Mouse (Mus musculus) stomach, embryonic 16.5 days (tissue): ENCODE measurements around the gene Lysmd1. TPM values are rescaled to one million over a fixed set of nuclear protein-coding genes. Genes with fewer than 3 reads are reported as not detected.

ENCODE experiments used
- ATAC-seq: fragments of 200-750 bp; cut with Nextera tagmentation; 2 replicates; pipeline ENCODE4 v1.8.0; 2017; ENCODE audit warnings: moderate number of reproducible peaks, moderate TSS enrichment; ENCODE audit not compliant: insufficient read depth, low FRiP score
- H3K27ac ChIP-seq: fragments of 300-500 bp; sonication (generic); 2 replicates; pipeline ENCODE4 v1.5.1; 2014; ENCODE audit warnings: low read length
- H3K27me3 ChIP-seq: fragments of 300-500 bp; sonication (generic); 2 replicates; pipeline ENCODE4 v1.6.1; 2014; ENCODE audit warnings: low read length, control low read depth, mixed read lengths; ENCODE audit not compliant: control insufficient read depth, insufficient read depth
- H3K36me3 ChIP-seq: fragments of 300-500 bp; sonication (generic); 2 replicates; pipeline ENCODE4 v1.6.1; 2014; ENCODE audit warnings: low read length; ENCODE audit not compliant: control insufficient read depth, insufficient read depth
- H3K4me1 ChIP-seq: fragments of 300-500 bp; sonication (generic); 2 replicates; pipeline ENCODE4 v1.6.1; 2014; ENCODE audit warnings: low read length, control low read depth, mixed read lengths; ENCODE audit not compliant: control insufficient read depth, insufficient read depth
- H3K4me2 ChIP-seq: fragments of 300-500 bp; sonication (generic); 2 replicates; pipeline ENCODE4 v1.6.1; 2014; ENCODE audit warnings: low read depth, low read length, mixed read lengths
- H3K4me3 ChIP-seq: fragments of 300-500 bp; sonication (generic); replicated peaks from 2 replicates; pipeline ENCODE4 v1.5.1; 2014; ENCODE audit warnings: mild to moderate bottlenecking, low read length
- H3K9ac ChIP-seq: fragments of 300-500 bp; sonication (generic); 2 replicates; pipeline ENCODE4 v1.6.1; 2014; ENCODE audit warnings: low read length
- H3K9me3 ChIP-seq: fragments of 300-500 bp; sonication (generic); replicated peaks from 2 replicates; pipeline ENCODE4 v1.6.1; 2016; ENCODE audit warnings: low read length, control low read depth; ENCODE audit not compliant: control insufficient read depth
- WGBS: fragments of 180-500 bp; shearing (Covaris S2); extraction: QIAGEN DNeasy Blood & Tissue Kit; methylation state at CpG from one replicate; pipeline ENCODE4 v1.1.7; 2014; 5-methylcytosine and 5-hydroxymethylcytosine counted together
- polyA plus RNA-seq: library from polyadenylated mRNA; unstranded; fragments of >200 nt; fragmentation: Nextera tagmentation; extraction: Ambion mirVana; gene quantifications from 2 replicates; pipeline ENCODE4 v1.2.1, GENCODE M21; 2015

The Lysmd1 gene
- polyA plus RNA-seq, 1 experiment from 2014 or later = 13.7 TPM

GRCm38 (mm10) chr3:95174011-95174592 is 40.2 kb downstream of the Lysmd1 start:
- no peak overlapping the region for H3K27ac ChIP-seq
- ATAC-seq = peak; percentile 68; the same call in 1 of the 2 replicates
- H3K27me3 ChIP-seq = peaks cover 18% of the 10 kb centered on the region
- H3K36me3 ChIP-seq = peaks cover 10% of the 10 kb centered on the region; the same call in 1 of the 2 replicates
- H3K4me1 ChIP-seq = peaks cover 13% of the 10 kb centered on the region; the same call in 1 of the 2 replicates
- WGBS = 11% methylated on average over 16 of the region's 16 CpGs
- no peaks in the 10 kb centered on the region for H3K9me3 ChIP-seq
- no peak overlapping the region for H3K9ac ChIP-seq
- peak overlapping the region; percentile 32 for H3K4me3 ChIP-seq
- peak overlapping the region; percentile 56 for H3K4me2 ChIP-seq

DNA sequence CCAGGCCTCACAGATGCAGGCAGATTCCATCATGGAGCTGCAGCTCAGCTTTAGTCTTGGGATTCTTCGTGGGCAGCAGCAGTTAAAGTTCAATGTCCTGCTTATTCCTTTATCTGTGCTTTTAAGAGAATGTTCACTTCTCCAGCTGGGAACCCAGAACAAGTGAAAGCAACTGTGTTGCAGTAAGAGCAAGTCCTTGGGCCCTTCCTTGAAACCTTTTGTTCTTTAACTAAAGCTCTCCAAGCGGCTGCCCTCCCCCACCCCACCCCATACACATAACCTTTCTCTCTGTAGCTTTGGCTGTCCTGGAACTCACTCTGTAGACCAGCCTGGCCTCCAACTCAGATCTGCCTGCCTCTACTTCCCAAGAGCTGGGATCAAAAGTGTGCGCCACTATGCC is 42.6 kb downstream of the Lysmd1 start:
- 62% methylated on average over 3 of the region's 3 CpGs for WGBS

DNA sequence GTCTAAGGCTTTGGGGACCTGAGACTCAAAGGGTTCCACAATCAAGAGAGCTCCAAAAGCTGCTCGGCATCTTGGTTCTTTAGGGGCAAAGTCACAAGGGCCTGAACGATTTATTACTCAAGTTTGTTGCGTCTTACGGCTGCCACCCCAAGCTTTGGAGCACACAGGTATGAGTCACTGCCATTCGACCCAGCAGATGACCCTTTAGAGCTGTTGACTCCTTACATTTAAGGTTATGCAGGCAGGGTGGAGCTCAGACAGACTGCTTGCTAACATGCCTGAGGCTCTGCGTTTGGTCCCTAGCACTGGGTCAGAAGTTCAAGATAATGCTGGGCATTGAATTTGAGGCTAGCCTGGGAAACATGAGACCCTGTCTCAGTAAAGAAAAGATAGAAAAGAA is 43.7 kb downstream of the Lysmd1 start:
- no peak overlapping the region for H3K9ac ChIP-seq
- no peak overlapping the region for H3K4me3 ChIP-seq
- WGBS = 52% methylated on average over 6 of the region's 6 CpGs
- peaks cover 13% of the 10 kb centered on the region; the same call in 1 of the 2 replicates for H3K4me1 ChIP-seq
- no peaks in the 10 kb centered on the region for H3K36me3 ChIP-seq
- H3K27ac ChIP-seq = peak overlapping the region; percentile 86
- peaks cover 7% of the 10 kb centered on the region for H3K27me3 ChIP-seq
- no peaks in the 10 kb centered on the region for H3K9me3 ChIP-seq
- no peak for ATAC-seq
- H3K4me2 ChIP-seq = no peak overlapping the region

More for the DNA sequence above, 42.6 kb downstream of the Lysmd1 start:
- Histone ChIP-seq H3K4me3 (no peak overlapping the region), H3K36me3 (peaks cover 10% of the 10 kb centered on the region; the same call in 1 of the 2 replicates), H3K9me3 (no peaks in the 10 kb centered on the region), H3K27me3 (peaks cover 18% of the 10 kb centered on the region), H3K4me2 (no peak overlapping the region), H3K4me1 (peaks cover 13% of the 10 kb centered on the region; the same call in 1 of the 2 replicates), H3K27ac (peak overlapping the region; percentile 81), H3K9ac (no peak overlapping the region)
- no peak for ATAC-seq

DNA sequence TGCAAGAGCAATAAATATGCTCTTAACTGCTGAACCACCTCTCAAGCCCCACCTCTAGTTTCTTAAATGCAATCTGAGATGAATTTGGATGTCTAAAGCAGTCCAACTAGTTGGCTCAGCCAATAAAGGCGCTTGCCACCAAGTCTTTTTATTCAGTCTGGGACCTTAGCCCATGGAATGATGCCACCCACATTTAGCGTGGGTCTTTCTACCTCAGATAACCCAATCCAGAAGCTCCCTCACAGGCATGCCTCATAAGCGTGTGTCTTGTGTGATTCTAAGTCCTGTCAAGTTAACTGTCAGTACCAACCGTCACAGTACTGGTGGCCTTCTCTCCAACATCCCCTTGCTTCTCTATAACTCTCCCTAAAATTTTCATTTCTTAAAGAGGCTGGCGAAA is 45.1 kb downstream of the Lysmd1 start:
- Histone ChIP-seq H3K9ac (no peak overlapping the region), H3K4me3 (no peak overlapping the region), H3K4me1 (peaks cover 2% of the 10 kb centered on the region; the same call in 1 of the 2 replicates), H3K27ac (no peak overlapping the region), H3K4me2 (no peak overlapping the region), H3K27me3 (no peaks in the 10 kb centered on the region), H3K9me3 (no peaks in the 10 kb centered on the region), H3K36me3 (no peaks in the 10 kb centered on the region)
- ATAC-seq = no peak
- 88% methylated on average over 5 of the region's 5 CpGs for WGBS

- Histone ChIP-seq H3K9ac (no peak overlapping the region), H3K4me3 (no peak overlapping the region), H3K4me2 (no peak overlapping the region), H3K27ac (no peak overlapping the region), H3K27me3 (no peaks in the 10 kb centered on the region), H3K36me3 (no peaks in the 10 kb centered on the region), H3K9me3 (no peaks in the 10 kb centered on the region), H3K4me1 (no peaks in the 10 kb centered on the region)
- ATAC-seq = no peak
- 62% methylated on average over 3 of the region's 3 CpGs for WGBS
Measured at GRCm38 (mm10) chr3:95179890-95180289, 46.0 kb downstream of the Lysmd1 start.

DNA sequence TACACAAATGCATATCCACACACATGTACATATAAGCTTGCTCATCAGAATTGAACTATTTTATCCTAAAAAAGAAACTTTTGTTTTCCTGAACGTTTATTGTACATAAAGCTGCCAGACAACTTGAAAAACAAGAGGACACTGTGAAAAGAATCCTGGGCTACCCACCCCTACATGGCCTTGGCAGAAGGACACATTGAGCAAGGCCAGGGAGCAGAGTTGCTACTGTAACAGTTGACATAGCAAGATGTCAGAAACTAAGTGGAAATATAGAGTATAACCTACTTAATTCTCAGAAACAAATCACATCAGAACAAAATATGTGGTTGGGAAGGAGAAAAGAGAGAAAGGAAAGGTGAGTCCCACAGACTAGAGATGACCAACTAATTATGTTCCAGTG is 48.0 kb downstream of the Lysmd1 start:
- Histone ChIP-seq H3K9ac (no peak overlapping the region), H3K27me3 (no peaks in the 10 kb centered on the region), H3K9me3 (no peaks in the 10 kb centered on the region), H3K4me1 (no peaks in the 10 kb centered on the region), H3K36me3 (no peaks in the 10 kb centered on the region), H3K27ac (no peak overlapping the region), H3K4me3 (no peak overlapping the region), H3K4me2 (no peak overlapping the region)
- no peak for ATAC-seq
- WGBS = 63% methylated on average over 1 of the region's 1 CpGs

DNA sequence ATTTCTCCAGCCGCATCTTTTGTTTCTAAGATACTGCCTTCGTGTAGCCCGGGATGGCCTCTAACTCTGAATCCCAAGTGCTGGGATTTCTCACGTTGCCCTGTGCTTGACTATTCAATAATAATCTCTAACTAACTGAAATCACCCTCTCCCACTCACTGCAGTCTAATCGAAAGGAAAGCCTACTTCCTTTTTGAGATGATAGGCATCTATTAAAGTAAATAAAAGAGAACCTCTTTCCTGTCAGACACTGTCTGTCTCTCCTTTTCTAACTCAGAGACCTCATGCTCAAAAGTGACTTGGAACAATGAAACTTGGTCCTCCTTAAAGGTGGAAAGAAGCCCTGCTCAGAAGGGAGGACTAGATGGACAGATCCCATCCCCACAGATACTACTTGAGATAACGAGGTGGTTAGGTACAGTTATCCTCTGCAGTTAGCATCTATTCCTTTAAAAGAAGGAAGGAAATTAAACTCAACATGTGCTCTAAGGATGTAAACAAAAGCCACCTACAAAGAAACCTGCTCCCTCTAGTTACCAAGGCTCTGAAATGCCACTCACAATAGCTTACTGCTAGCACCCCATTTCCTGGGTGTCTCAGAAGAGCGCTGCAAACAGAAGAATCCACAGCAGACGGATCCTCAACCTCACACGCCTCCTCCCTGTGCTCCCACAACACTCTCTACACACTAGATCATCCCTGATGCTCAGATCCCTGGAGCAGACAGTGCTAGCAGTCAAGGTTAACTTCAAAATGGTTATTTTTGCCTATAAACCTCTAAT is 51.1 kb downstream of the Lysmd1 start:
- 84% methylated on average over 9 of the region's 9 CpGs for WGBS
- Histone ChIP-seq H3K27me3 (no peaks in the 10 kb centered on the region), H3K36me3 (peaks cover 8% of the 10 kb centered on the region; the same call in 1 of the 2 replicates), H3K4me1 (no peaks in the 10 kb centered on the region), H3K4me2 (no peak overlapping the region), H3K9ac (no peak overlapping the region), H3K4me3 (no peak overlapping the region), H3K27ac (no peak overlapping the region), H3K9me3 (no peaks in the 10 kb centered on the region)
- no peak for ATAC-seq

- Histone ChIP-seq H3K36me3 (peaks cover 9% of the 10 kb centered on the region; the same call in 1 of the 2 replicates), H3K27ac (no peak overlapping the region), H3K27me3 (no peaks in the 10 kb centered on the region), H3K9ac (no peak overlapping the region), H3K4me1 (no peaks in the 10 kb centered on the region), H3K9me3 (no peaks in the 10 kb centered on the region), H3K4me3 (no peak overlapping the region), H3K4me2 (no peak overlapping the region)
- WGBS = 87% methylated on average over 2 of the region's 2 CpGs
- ATAC-seq = no peak
Measured at GRCm38 (mm10) chr3:95186100-95186499, 52.2 kb downstream of the Lysmd1 start.

DNA sequence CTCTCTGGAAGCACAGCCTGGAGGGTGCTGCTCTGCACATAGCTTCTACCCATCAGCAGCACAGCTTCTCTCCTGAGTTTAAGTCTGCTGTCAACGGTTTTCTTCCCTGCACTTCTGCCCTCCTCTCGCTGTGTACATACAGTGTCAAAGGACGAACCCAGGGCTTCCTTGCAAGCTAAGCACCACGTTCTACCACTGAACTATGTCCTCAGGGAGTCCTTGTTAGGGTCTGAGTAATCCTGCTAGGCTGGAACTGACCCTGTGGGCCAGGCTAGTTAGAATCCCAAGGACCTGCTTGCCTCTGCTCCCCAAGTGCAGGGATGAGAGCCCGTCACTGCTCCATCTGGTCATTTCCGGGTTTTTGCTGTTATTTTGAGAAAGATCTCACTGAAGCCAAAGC is 53.0 kb downstream of the Lysmd1 start:
- WGBS = 83% methylated on average over 6 of the region's 6 CpGs
- ATAC-seq = no peak
- no peak overlapping the region for H3K27ac ChIP-seq
- H3K9ac ChIP-seq = no peak overlapping the region
- H3K4me3 ChIP-seq = no peak overlapping the region
- H3K36me3 ChIP-seq = peaks cover 12% of the 10 kb centered on the region
- no peak overlapping the region for H3K4me2 ChIP-seq
- no peaks in the 10 kb centered on the region for H3K27me3 ChIP-seq
- H3K9me3 ChIP-seq = no peaks in the 10 kb centered on the region
- H3K4me1 ChIP-seq = no peaks in the 10 kb centered on the region
